Mouse (Mus musculus) c-Kit-positive CD71-positive TER-119-positive erythroid progenitor cells, embryonic 14.5 days (primary cell): ENCODE results near the gene Mtf2.
A peak's percentile ranks its signal among the peaks of the same experiment; 100 is the strongest.
"Not testable (repeated sequence)": the region's sequence is repeated elsewhere in the genome, so short reads cannot be mapped to it uniquely, and the experiment has no call there.

Experiments
- DNase-seq: peaks from one replicate; pipeline ENCODE4 v3.0.0-alpha.2; 2013; ENCODE audit warnings: low spot score

The Mtf2 gene

DNA sequence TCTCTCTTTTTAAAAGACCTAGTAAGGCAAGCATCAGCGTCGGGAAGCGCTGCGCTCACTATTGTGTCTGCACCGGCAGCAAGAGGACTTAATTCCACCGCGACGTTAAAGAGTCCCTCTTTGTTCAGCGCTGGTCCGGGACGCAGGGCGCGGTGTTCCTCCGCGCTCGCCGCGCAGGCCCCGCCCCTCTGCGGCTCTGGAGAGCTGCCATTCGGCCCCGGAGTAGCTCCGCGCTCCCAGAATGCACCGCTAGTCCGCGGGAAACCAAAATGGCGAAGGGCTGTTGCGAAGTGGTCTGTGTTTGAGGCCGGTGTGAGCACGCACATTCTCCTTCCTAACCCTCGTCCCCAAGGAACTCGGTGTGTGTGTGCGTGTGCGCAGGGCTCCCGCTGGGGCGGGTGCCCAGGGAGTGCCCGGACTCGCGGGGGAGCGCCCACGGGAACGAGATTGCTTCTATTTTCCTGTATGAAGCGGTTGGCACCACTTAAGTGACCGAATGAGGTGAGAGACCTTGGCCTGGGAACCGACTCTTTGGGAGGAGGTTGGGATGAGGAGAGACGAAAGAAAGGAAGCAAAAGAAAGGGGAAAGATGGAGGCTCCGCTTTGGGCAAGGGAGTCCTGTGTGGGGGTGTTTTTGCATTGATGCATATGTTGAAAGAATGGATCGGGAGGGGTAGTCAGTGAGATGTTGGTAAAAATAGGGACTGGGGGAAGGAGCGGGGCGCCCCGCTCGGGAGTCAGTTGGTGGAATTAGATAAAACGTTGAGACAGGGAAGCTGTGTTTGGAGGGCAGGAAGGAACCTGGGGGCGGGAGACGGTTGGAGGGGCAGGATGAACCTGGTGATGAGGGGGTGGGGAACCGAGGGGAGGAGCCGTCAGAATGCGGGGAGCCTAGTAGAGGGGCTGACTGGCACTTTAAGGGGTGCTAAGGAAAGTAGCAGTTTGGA is at the start of gene Mtf2:
Mtf2 (plus strand) TSS at position 210 of the 947 bp plus-strand sequence.
- DNase-seq = peak; percentile 94

DNA sequence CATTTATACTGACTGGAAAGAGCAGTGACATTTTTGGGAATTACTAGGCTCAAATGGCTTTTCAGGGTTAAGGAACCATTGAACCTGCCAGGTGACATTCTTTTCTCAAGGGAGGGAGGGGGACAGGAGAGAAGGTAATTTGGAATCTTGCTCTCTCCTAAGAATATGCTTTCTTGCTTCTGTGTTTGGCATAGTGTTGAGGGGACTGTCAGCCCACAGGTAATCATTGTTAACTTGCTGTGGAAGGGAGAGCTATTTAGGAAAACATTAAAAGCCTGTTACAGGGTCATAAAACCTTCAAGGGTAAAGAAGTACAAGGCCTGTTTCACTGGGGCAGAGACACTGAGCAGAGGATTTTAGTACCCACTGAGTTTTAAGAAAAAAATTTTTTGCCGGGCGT is 48.2 kb upstream of the Mtf2 start:
- no peak for DNase-seq

DNA sequence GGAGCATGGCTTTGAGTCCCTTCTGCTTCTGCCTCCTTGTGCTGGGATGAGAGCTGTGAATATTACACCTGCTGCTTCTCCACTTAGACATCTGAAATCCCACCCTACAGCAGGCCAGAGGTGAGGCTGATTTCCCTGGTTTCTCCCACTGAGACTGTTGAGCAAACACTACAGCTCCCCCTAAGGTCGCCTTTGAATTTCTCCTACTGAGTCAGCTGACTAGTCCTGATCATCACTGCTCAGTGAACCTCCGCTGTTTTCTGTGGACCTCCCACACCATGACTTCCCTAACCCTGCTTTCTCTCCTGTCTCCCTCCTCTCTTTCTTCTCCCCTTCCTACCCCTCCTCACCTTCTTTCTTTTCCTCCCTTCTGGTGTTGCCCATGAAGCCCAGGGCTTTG is 46.1 kb upstream of the Mtf2 start:
- no peak for DNase-seq

DNA sequence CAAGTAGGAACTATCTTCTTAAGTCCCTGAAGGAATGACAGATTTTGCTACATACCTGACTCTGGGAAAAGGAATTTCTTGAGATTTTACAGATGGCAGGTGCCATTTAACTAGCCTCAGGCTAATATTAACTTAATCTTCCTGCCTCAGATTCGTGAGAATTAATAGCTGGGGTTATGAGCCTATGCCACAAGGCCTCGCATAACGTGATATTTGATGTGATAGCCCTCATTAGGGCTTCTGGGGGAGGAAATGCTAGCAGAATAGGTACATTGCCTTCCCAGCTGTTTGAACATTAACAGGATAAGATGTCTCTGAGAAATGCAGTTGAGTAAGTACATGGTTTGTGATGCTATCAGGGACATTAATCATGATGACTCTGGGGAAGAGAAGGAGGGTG is 44.1 kb upstream of the Mtf2 start:
- DNase-seq = no peak

- DNase-seq = no peak
These were observed 37.2 kb upstream of the Mtf2 start for GRCm38 (mm10) chr5:108028230-108028629.

DNA sequence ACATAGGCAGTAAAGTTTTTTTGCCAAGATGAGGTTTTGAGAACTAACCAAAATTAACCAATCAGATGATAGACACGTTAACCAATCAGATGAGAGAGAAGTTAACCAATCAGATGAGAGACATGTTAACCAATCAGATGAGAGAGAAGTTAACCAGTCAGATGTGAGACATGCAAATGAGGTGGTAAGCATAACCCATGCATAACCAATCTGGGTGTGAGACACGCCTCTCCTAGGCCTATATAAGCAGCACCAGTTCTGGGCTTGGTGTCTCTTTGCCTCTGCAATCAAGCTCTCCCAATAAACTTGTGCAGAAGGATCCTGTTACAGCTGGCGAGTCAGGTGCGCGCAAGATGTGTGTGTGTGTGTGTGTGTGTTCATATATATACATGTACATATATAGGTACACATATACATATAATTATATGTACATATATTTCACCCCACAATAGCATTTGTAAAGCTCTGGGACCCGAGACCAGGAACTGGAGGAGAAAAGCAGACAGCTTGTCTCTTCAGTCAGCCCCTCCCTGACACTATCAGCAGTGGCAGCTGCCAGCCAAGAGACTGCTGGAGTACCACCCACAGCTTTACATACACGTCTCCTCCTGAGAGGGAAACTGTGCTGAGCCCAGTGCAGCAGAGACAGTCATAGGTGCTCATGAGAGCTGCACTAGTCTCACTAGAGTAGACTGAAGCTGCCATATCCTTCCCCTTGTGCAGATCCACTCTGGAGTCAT is 36.5 kb upstream of the Mtf2 start:
- peak; percentile 66 for DNase-seq

DNA sequence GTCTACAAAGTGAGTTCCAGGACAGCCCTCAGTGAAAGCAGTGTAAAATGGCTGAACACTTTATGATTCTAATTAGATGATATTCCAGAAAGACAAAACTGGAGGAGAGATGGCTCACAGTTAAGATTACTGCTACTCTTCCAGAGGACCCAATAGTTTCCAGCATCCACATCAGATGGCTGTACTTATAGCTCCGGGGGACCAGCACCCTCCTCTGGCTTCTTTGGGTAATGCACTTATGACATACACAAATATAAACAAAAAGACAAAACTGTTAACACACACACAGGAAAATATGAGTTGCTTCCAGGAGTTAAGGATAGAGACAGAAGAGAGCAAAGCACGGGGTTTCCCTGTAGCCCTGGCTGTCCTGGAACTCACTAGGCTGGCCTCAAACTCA is 35.5 kb upstream of the Mtf2 start:
- peak; percentile 50 for DNase-seq

DNA sequence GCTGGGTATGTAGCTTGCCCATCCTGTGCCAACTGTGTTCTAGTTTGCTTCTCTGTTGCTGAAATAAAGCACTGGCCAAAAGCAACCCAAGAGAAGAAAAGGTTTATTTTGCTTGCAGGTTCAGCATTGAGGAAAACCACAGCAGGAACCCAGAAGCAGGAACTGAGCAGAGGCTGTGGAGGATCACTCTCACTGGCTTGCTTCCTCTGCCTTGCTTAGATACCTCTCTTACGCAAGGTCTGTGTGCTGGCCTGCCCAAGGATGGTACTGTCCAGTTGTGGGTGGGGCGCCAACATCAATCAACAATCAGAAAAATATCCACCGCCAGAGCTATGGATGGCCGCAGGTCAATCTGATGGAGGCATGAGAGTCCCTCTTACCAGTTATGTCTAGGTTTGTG is 34.2 kb upstream of the Mtf2 start:
- DNase-seq = no peak

DNA sequence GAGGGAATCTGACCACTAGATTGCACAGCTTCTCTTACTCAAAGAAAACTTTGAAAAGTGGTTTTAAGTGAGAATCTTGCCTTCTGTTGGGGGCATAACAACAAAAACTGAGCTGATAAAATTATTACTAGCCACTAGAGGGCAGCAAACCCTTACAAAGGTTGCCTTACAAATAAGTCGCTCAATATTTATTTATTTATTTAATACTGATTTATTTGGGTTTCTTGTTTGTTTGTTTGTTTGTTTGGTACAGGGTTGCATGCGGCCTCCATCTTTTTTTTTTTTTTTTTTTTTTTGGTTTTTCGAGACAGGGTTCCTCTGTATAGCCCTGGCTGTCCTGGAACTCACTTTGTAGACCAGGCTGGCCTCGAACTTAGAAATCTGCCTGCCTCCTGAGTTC is 31.3 kb upstream of the Mtf2 start:
- DNase-seq = peak; percentile 66

GRCm38 (mm10) chr5:108035523-108035922 is 30.0 kb upstream of the Mtf2 start:
- no peak for DNase-seq

DNA sequence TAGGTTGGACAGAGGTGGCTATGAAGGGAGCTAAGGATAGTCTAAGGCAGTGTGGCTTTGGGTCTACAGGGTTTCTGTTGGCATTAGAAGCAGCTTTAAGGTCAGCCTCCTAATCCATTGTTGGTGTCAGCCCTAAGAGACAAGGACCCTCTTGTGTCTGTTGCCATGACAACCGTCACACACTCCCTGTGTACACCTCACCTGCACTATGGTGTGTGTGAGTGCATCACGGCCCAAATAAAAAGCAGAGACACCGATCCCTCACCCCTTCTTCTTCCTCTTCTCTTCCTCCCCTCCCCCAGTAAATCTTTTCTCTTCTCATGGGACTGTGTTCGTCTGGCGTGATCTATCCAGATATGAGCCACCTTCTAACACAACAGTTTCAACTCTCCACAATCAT is 23.4 kb upstream of the Mtf2 start:
- no peak for DNase-seq

GRCm38 (mm10) chr5:108043908-108044307 is 21.6 kb upstream of the Mtf2 start:
- no peak for DNase-seq

DNA sequence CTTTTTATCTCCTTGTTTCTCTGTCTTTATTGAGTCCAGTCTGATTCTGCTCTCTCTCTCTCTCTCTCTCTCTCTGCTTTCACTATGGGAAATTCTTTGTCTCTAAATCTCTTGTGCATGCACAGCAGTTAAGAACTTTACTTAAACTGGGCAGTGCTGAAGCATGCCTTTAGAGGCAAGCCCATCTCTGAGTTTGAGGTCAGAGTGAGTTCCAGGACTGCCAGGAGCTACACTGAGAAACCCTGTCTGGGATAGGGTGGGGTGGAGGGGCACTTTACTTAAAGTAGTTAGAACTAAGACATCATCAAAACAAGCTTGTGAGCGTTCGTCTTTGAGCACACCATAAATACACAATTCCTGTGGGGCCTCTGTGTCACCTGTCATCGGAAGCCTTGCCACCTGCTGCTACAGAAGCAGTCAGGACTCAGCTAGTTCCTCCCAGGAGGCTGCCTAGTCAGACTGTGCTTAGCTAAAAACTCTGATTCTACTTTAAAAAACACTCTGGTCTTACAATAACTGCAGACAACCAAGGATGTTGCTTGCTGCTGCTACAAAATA is 15.7 kb upstream of the Mtf2 start:
- DNase-seq = no peak

- DNase-seq = no peak
These were observed 14.4 kb upstream of the Mtf2 start for GRCm38 (mm10) chr5:108051026-108051425.

GRCm38 (mm10) chr5:108051727-108052126 is 13.7 kb upstream of the Mtf2 start:
- not testable (repeated sequence) for DNase-seq

- no peak for DNase-seq
These were observed 13.3 kb upstream of the Mtf2 start for GRCm38 (mm10) chr5:108052200-108052599.

DNA sequence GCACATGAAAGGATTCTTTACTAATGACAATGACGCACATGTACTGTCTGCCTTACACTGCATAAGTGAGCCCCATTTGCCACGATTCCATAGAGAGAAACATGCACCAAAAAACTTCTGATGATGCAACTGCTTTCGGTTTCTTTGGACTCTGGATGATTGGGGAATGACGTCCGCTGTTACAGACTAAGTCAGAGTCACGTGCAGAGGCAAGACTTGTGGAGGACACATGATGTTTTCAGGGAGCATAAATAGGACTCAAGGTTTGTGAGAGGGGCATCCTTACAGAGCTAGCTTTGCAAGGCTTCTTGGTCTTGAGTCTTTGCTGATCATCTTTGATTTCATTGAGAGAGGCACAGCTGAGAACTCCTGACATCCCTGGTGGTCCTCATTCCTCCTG is 11.9 kb upstream of the Mtf2 start:
- no peak for DNase-seq

- DNase-seq = no peak
These were observed 5.1 kb upstream of the Mtf2 start for GRCm38 (mm10) chr5:108060413-108060812.

DNA sequence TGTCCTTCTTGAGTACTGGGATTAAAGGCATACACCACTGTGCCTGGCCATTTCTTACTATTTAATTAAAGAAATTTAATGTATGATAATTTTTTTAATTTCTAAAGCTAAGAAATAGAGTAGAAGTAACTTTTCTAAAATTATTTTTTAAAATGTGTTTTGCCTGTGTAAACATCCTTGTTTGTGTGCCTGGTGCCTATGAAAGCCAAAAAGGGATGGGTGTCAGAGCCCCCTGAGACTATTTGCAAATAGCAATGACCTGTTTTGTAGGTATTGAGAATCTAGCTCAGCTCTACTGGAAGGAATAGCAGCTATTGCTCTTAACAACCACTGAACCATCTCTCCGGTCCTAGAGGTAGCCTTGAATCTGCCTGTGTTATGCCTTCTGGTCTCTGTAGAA is 6.8 kb downstream of the Mtf2 start:
- DNase-seq = no peak

GRCm38 (mm10) chr5:108076241-108076640 is 10.8 kb downstream of the Mtf2 start:
- no peak for DNase-seq

DNA sequence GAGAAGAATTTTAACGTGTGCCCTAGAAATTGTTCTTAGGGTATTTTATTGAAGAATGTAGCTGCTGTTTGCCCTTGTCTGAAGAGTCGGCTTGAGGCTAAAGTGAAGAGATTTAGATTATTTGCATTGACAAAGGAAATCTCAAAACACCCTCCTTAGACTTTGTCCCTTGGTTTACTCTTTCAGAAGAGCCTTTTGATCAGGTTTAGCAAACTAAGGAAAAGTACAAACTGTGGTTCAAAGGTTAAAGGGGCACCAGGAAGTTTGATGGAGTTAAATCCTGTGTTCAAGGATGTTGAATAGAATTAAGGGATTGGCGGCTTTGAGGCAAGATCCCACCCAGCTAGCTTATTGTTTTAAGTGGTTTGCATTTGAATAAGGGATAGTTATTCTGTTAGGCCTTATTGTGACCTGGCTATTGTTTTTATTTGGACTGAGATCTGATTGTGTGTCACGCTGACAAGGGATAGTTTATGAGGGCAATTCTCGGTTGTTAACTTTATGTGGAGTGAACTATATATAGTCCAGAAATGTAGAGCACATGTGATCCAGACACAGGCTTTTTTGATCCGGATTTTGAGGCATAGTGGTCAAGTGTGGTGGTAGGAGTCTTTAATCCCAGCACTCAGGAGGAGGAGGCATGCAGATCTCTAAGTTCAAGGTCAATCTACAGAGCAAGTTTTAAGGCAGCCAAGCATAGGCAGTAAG is 11.5 kb downstream of the Mtf2 start:
- DNase-seq = no peak

DNA sequence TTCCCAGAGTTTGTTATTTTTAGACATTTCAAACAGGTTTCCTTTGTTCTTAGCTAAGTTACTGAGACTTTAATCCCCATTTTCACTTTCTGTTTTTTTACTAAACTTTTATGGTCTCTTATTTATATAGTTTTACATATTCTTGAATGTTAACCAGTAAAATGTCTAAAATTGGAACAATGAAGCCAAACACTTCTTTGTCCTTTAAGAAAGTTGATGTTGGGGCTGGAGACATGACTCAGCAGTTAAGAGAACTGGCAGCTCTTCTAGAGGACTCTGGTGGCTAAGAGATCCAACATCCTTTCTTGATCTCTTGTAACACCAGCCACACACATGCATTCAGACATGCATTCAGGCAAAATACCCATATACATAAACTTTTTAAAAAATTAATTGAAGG is 14.1 kb downstream of the Mtf2 start:
- peak; percentile 36 for DNase-seq
